Mouse (Mus musculus) forebrain, embryonic 11.5 days (tissue): Measurements from ENCODE around the gene Stn1. TPM values are rescaled to one million over a fixed set of nuclear protein-coding genes. Genes with fewer than 3 reads are reported as not detected.

Experiments used
- ATAC-seq: fragments of 200-750 bp; cut with Nextera tagmentation; replicated peaks from 2 replicates; pipeline ENCODE4 v1.8.0; 2017; ENCODE audit warnings: moderate TSS enrichment; ENCODE audit not compliant: low FRiP score
- DNase-seq: peaks from one replicate; pipeline ENCODE4 v3.0.0-alpha.2; 2017; ENCODE audit warnings: low spot score
- H3K27ac ChIP-seq: fragments of 300-500 bp; sonication (generic); 2 replicates; pipeline ENCODE4 v1.5.1; 2014; ENCODE audit warnings: low read depth, low read length
- H3K27me3 ChIP-seq: fragments of 300-500 bp; sonication (generic); 2 replicates; pipeline ENCODE4 v1.6.1; 2014; ENCODE audit warnings: mild to moderate bottlenecking, low read length, mixed read lengths; ENCODE audit not compliant: control insufficient read depth, insufficient read depth
- H3K36me3 ChIP-seq: fragments of 300-500 bp; sonication (generic); 2 replicates; pipeline ENCODE4 v1.6.1; 2014; ENCODE audit warnings: mild to moderate bottlenecking, low read length, moderate library complexity, mixed read lengths; ENCODE audit not compliant: control insufficient read depth, insufficient read depth
- H3K4me1 ChIP-seq: fragments of 300-500 bp; sonication (generic); replicated peaks from 2 replicates; pipeline ENCODE4 v1.6.1; 2014; ENCODE audit warnings: low read length, mixed read lengths; ENCODE audit not compliant: control insufficient read depth, insufficient read depth
- H3K4me2 ChIP-seq: fragments of 300-500 bp; sonication (generic); 2 replicates; pipeline ENCODE4 v1.6.1; 2014; ENCODE audit warnings: low read depth, mild to moderate bottlenecking, low read length, moderate library complexity, mixed read lengths; ENCODE audit not compliant: severe bottlenecking
- H3K4me3 ChIP-seq: fragments of 300-500 bp; sonication (generic); 2 replicates; pipeline ENCODE4 v1.5.1; 2014; ENCODE audit warnings: low read depth, low read length
- H3K9ac ChIP-seq: fragments of 300-500 bp; sonication (generic); 2 replicates; pipeline ENCODE4 v1.6.1; 2014; ENCODE audit warnings: low read length
- H3K9me3 ChIP-seq: fragments of 300-500 bp; sonication (generic); 2 replicates; pipeline ENCODE4 v1.6.1; 2016; ENCODE audit warnings: low read length, mixed read lengths; ENCODE audit not compliant: control insufficient read depth
- WGBS: fragments of 180-500 bp; shearing (Covaris S2); extraction: QIAGEN DNeasy Blood & Tissue Kit; methylation state at CpG from one replicate; pipeline ENCODE4 v1.1.7; 2014; 5-methylcytosine and 5-hydroxymethylcytosine counted together
- polyA plus RNA-seq: library from polyadenylated mRNA; unstranded; fragments of >200 nt; fragmentation: Nextera tagmentation; extraction: Ambion mirVana; gene quantifications from 2 replicates; pipeline ENCODE4 v1.2.1, GENCODE M21; 2014

Gene Stn1
- polyA plus RNA-seq, 1 experiment from 2014 or later, result 54.9 TPM

DNA sequence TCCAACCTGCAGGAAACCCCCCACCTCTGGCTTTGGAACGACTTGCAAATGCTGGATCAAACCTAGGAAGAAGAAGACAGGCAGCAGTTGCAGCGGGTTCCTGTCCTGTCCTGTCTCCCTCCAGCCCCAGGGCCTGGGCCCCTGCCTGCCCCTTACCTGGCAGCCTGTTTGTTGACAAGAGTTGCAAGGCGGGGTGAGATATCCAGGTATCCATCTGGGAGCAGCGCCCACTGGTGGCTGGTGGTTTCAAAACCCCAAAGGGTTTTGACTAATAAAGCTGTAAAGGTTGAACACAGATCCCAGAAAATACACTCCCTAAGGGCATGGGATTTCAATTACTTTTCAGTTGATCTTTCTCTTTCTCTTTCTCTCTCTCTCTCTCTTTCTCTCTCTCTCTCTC, 49.1 kb downstream of the Stn1 start:
- no peak for ATAC-seq
- Histone ChIP-seq H3K4me2 (no peak overlapping the region), H3K9ac (no peak overlapping the region), H3K27ac (no peak overlapping the region), H3K27me3 (no peaks in the 10 kb centered on the region), H3K9me3 (peaks cover 2% of the 10 kb centered on the region; the same call in 1 of the 2 replicates), H3K4me1 (peaks cover 9% of the 10 kb centered on the region; the same call in 1 of the 2 replicates), H3K4me3 (no peak overlapping the region), H3K36me3 (no peaks in the 10 kb centered on the region)
- WGBS, result 34% methylated on average over 4 of the region's 4 CpGs
- DNase-seq, result no peak

DNA sequence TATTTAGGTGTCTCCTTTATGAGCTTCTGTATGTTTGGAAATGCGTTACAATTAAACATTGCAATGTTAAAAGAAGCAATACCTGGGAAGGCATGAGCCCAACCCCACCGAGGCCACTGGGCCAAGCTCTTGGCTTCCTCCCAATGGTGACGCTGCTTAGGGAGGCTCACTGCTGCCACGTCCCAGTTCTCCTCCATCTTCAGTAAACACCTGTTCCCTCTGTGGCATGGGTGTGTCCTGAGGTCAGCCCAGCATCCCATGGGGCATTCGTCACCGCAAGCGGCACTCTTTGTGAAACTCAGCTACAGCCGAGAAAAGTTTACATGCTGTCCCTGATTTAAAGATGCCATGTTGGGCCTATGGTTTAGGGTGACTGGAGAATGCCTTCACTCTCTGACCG, 49.7 kb downstream of the Stn1 start:
- 89% methylated on average over 9 of the region's 9 CpGs for WGBS
- H3K36me3 ChIP-seq, result no peaks in the 10 kb centered on the region

DNA sequence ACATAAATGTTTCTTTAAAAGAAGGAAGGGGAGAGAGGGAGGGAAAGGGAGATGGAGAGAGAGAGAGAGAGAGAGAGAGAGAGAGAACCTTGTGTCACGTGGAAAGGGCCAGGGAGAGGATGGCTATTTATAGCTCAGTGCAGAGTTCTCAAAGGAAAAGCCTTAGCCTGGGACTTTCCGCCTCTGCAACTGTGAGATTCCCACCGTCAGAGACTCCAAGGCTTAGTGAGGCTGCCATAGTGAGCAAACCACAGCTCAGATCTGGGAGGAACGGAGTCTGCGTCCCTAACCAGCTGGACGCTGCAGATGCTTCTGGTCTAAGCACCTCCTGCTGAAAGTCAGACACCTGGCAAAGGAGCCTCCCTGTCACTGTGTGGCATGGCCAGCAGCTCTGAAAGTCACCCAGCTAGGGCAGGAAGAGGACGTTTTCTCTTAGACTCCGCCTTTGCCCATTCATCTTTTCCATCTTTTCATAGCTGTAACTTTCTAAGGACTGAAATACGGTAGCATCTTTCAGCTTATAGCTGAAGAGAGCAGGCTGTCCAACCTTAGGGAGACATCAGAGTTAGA, 51.2 kb downstream of the Stn1 start:
- DNase-seq (no peak), ATAC-seq (no peak)
- H3K4me2 ChIP-seq, result no peak overlapping the region
- H3K9me3 ChIP-seq, result peaks cover 6% of the 10 kb centered on the region; the same call in 1 of the 2 replicates
- no peak overlapping the region for H3K9ac ChIP-seq
- H3K36me3 ChIP-seq, result no peaks in the 10 kb centered on the region
- H3K4me3 ChIP-seq, result no peak overlapping the region
- H3K27ac ChIP-seq, result no peak overlapping the region
- no peaks in the 10 kb centered on the region for H3K27me3 ChIP-seq
- 50% methylated on average over 9 of the region's 9 CpGs for WGBS
- H3K4me1 ChIP-seq, result no peaks in the 10 kb centered on the region

More for the DNA sequence above, 49.7 kb downstream of the Stn1 start:
- Histone ChIP-seq H3K27ac (no peak overlapping the region), H3K9me3 (peaks cover 2% of the 10 kb centered on the region; the same call in 1 of the 2 replicates), H3K4me2 (no peak overlapping the region), H3K4me1 (peaks cover 3% of the 10 kb centered on the region; the same call in 1 of the 2 replicates), H3K9ac (no peak overlapping the region), H3K27me3 (no peaks in the 10 kb centered on the region), H3K4me3 (no peak overlapping the region)
- DNase-seq, result no peak
- ATAC-seq, result no peak

DNA sequence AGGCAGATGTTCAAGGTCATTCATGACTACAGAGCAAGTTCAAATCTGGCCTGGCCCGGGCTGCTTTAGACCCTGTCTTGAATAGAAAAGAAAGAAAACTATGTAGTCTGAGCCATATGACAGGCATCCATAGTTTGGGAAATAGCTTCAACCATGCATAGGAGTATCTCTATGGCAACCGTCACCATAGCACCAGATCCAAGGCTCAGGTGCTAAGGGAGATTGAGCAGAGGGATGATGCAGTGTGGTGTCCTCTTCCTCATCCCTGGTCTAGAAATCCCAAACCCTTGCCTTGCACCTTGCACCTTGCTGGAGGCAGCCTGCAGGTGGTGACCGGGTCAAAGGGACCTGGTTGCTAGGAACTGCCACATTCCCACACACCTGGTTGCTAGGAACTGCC, 53.2 kb downstream of the Stn1 start:
- no peaks in the 10 kb centered on the region for H3K4me1 ChIP-seq
- 89% methylated on average over 3 of the region's 3 CpGs for WGBS
- no peaks in the 10 kb centered on the region for H3K27me3 ChIP-seq
- H3K9me3 ChIP-seq, result peaks cover 4% of the 10 kb centered on the region; the same call in 1 of the 2 replicates
- DNase-seq (no peak), ATAC-seq (no peak)
- no peak overlapping the region for H3K9ac ChIP-seq
- H3K4me3 ChIP-seq, result no peak overlapping the region
- H3K36me3 ChIP-seq, result no peaks in the 10 kb centered on the region
- no peak overlapping the region for H3K4me2 ChIP-seq
- no peak overlapping the region for H3K27ac ChIP-seq

DNA sequence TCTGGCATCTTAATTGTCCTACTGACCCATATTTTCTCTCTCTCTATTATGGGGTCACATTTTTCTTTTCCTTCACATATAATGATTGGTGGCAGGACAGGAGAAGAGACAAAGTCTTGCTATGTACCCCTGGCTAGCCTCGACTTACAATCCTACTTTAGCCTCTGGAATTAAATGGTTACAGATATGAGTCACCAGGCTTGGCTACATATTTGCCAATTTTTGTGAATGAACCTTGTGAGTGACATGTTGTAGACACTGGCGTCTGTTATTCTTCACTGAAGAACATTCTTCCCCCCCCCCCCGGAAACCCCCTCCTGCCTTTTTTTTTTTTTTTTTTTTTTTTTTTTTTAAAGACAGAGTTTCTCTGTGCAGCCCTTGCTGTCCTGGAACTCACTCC, 54.0 kb downstream of the Stn1 start:
- Histone ChIP-seq H3K4me2 (no peak overlapping the region), H3K4me1 (no peaks in the 10 kb centered on the region), H3K9me3 (peaks cover 4% of the 10 kb centered on the region; the same call in 1 of the 2 replicates), H3K4me3 (no peak overlapping the region), H3K9ac (no peak overlapping the region), H3K27ac (no peak overlapping the region), H3K27me3 (no peaks in the 10 kb centered on the region), H3K36me3 (no peaks in the 10 kb centered on the region)
- no peak for DNase-seq
- WGBS, result 73% methylated on average over 3 of the region's 3 CpGs
- ATAC-seq, result no peak

DNA sequence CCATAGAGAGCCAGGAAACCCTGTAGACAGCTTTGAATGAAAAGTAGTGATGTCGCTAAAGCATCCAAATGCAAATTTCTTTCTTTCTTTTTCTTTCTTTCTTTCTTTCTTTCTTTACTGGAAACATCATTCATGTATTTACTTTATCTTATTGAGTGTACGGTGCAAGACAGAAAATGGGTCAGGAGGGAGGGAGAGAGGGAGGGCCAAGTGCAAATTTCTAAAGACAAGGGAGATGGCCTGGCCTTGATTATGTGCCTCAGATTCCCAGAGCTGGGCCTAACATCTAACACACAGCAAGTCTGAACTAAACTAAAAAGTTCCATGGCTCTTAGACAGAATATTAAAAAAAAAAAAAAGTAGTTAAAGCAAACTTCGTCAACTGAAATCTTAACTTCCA, 63.9 kb downstream of the Stn1 start:
- ATAC-seq (no peak), DNase-seq (no peak)
- peaks cover 6% of the 10 kb centered on the region; the same call in 1 of the 2 replicates for H3K4me1 ChIP-seq
- 61% methylated on average over 3 of the region's 3 CpGs for WGBS
- no peaks in the 10 kb centered on the region for H3K36me3 ChIP-seq
- no peaks in the 10 kb centered on the region for H3K9me3 ChIP-seq
- H3K27me3 ChIP-seq, result no peaks in the 10 kb centered on the region
- no peak overlapping the region for H3K9ac ChIP-seq
- no peak overlapping the region for H3K4me2 ChIP-seq
- no peak overlapping the region for H3K4me3 ChIP-seq
- H3K27ac ChIP-seq, result peak overlapping the region; percentile 68

DNA sequence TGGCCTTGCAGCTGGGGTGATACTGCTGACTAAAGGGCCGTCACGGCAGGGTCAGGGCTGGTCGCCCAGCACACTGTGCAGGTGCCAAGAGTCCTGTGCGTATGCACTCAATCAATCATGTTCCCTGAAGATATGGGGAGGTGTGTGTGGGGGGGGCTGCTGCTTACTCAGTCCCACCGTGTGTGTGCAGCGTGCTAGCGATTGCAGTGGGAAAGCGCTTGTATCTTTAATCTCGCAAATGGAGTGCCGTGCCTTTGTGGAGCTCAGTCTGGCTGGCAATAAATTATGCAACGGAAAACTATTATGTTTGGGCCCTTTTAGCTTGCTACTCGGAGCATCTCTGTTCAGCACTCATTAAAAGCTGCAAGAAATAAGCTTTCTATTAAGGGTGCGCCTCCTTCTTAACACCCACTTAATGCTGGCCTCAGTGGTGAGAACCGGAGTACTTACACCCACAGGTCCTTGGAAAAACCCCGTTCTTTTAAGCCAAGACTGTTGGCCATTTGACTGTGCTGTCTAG, 64.4 kb downstream of the Stn1 start:
- no peaks in the 10 kb centered on the region for H3K27me3 ChIP-seq
- peaks cover 6% of the 10 kb centered on the region; the same call in 1 of the 2 replicates for H3K4me1 ChIP-seq
- ATAC-seq (peak; percentile 64), DNase-seq (no peak)
- H3K9ac ChIP-seq, result no peak overlapping the region; the same call in 1 of the 2 replicates
- 0 out of 2 replicates have a peak overlapping the region, but pooled peaks have one; percentile 3 for H3K4me2 ChIP-seq
- peak overlapping the region; percentile 68 for H3K27ac ChIP-seq
- no peak overlapping the region for H3K4me3 ChIP-seq
- no peaks in the 10 kb centered on the region for H3K9me3 ChIP-seq
- WGBS, result 37% methylated on average over 15 of the region's 15 CpGs
- no peaks in the 10 kb centered on the region for H3K36me3 ChIP-seq

DNA sequence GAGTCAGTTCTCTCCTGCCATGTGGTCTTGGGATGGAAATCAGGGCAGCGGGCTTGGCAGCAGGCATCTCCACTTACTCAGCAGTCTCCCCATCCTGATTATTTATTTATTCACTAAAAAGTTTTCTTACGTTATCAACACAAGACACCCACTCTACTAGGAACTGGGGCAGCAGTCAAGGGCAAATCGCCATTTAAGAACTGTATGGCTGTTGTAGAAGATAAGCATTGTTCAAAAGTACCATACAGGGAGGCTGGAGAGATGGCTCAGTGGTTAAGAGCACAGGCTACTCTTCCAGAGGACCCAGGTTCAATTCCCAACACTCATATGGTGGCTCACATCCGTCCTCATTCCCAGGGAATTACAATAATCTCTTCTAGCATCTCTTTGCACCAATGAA, 65.5 kb downstream of the Stn1 start:
- DNase-seq (no peak), ATAC-seq (no peak)
- WGBS, result 83% methylated on average over 4 of the region's 4 CpGs
- Histone ChIP-seq H3K27me3 (no peaks in the 10 kb centered on the region), H3K4me1 (peaks cover 6% of the 10 kb centered on the region; the same call in 1 of the 2 replicates), H3K4me2 (no peak overlapping the region), H3K36me3 (no peaks in the 10 kb centered on the region), H3K4me3 (no peak overlapping the region), H3K27ac (no peak overlapping the region), H3K9me3 (no peaks in the 10 kb centered on the region), H3K9ac (no peak overlapping the region)

DNA sequence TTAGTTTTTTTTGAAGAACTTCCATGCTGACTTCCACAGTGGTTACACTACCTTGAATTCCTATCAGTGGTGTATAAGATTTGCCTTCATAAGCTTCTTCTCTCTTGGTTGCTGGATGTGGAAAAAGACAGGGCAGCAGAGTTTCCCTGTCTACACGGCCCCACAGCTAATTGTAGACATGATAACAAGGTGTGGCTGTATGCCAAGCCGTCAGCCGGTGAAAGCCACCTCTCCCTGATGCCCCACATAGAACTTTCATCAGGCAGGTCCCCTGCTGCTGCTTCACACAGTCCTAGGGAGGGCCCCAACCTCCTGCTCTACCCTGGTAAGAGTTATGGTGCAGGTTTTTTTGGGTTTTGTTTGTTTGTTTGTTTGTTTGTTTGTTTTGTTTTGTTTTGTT, 68.6 kb downstream of the Stn1 start:
- peaks cover 9% of the 10 kb centered on the region for H3K4me1 ChIP-seq
- WGBS, result 79% methylated on average over 3 of the region's 3 CpGs
- H3K4me3 ChIP-seq, result no peak overlapping the region
- no peaks in the 10 kb centered on the region for H3K27me3 ChIP-seq
- DNase-seq, result no peak
- no peak for ATAC-seq
- no peaks in the 10 kb centered on the region for H3K36me3 ChIP-seq
- no peak overlapping the region for H3K4me2 ChIP-seq
- H3K9me3 ChIP-seq, result no peaks in the 10 kb centered on the region
- H3K9ac ChIP-seq, result no peak overlapping the region
- no peak overlapping the region for H3K27ac ChIP-seq
